Mouse (Mus musculus): ENCODE measurements around the gene Hist1h3c. TPM values are rescaled to one million over a fixed set of nuclear protein-coding genes. Genes with fewer than 3 reads are reported as not detected.
A peak's percentile ranks its signal among the peaks of the same experiment; 100 is the strongest.

Hist1h3c gene
- polyA plus RNA-seq, 1 experiment from 2014 or later = 10.6 TPM

GRCm38 (mm10) chr13:23738677-23739068 lies 6.7 kb downstream of the Hist1h3c start, which contains the start of gene Hist1h1c:
Gene Hist1h1c (plus strand): TSS chr13:23738808.
- Histone ChIP-seq H3K9me3 (ENCODE audit: control insufficient read depth, low read length) (no peaks in the 10 kb centered on the region), H3K36me3 (ENCODE audit: control insufficient read depth, insufficient read depth, low read length) (no peaks in the 10 kb centered on the region), H3K4me2 (ENCODE audit: low read depth, low read length, severe bottlenecking) (peak within 1 kb of the TSS; percentile 95), H3K4me3 (ENCODE audit: low read depth, low read length) (peak within 1 kb of the TSS; percentile 49), H3K27ac (ENCODE audit: low read depth, low read length) (peak within 1 kb of the TSS; percentile 99), H3K27me3 (ENCODE audit: control insufficient read depth, insufficient read depth, low read length) (no peaks in the 10 kb centered on the region), H3K9ac (ENCODE audit: low read length) (peak within 1 kb of the TSS; percentile 89), H3K4me1 (replicated peaks; ENCODE audit: control insufficient read depth, insufficient read depth, low read length) (no peaks in the 10 kb centered on the region; the same call in 1 of the 2 replicates)
- DNase-seq (ENCODE audit: low spot score) = peak; percentile 96
- ATAC-seq (replicated peaks; ENCODE audit: low FRiP score) = peak; percentile 96
- under 1% methylated on average over 30 of the region's 38 CpGs for WGBS

- H3K9ac ChIP-seq (ENCODE audit: low read length) = peak overlapping the region; percentile 89
- WGBS = 25% methylated on average over 4 of the region's 4 CpGs
- no peak for DNase-seq (ENCODE audit: low spot score)
- no peaks in the 10 kb centered on the region for H3K27me3 ChIP-seq (ENCODE audit: control insufficient read depth, insufficient read depth, low read length)
- no peaks in the 10 kb centered on the region for H3K9me3 ChIP-seq (ENCODE audit: control insufficient read depth, low read length)
- no peaks in the 10 kb centered on the region for H3K36me3 ChIP-seq (ENCODE audit: control insufficient read depth, insufficient read depth, low read length)
- H3K27ac ChIP-seq (ENCODE audit: low read depth, low read length) = peak overlapping the region; percentile 99
- H3K4me3 ChIP-seq (ENCODE audit: low read depth, low read length) = peak overlapping the region; percentile 49
- ATAC-seq (replicated peaks; ENCODE audit: low FRiP score) = no peak
- H3K4me1 ChIP-seq (replicated peaks; ENCODE audit: control insufficient read depth, insufficient read depth, low read length) = no peaks in the 10 kb centered on the region; the same call in 1 of the 2 replicates
- H3K4me2 ChIP-seq (ENCODE audit: low read depth, low read length, severe bottlenecking) = peak overlapping the region; percentile 95
These were observed 7.4 kb downstream of the Hist1h3c start for GRCm38 (mm10) chr13:23738041-23738440.

- H3K27ac ChIP-seq (ENCODE audit: low read depth, low read length) = no peak overlapping the region
- WGBS = 75% methylated on average over 5 of the region's 5 CpGs
- H3K9ac ChIP-seq (ENCODE audit: low read length) = no peak overlapping the region
- H3K27me3 ChIP-seq (ENCODE audit: control insufficient read depth, insufficient read depth, low read length) = no peaks in the 10 kb centered on the region
- no peaks in the 10 kb centered on the region for H3K36me3 ChIP-seq (ENCODE audit: control insufficient read depth, insufficient read depth, low read length)
- no peak for DNase-seq (ENCODE audit: low spot score)
- H3K9me3 ChIP-seq (ENCODE audit: control insufficient read depth, low read length) = no peaks in the 10 kb centered on the region
- no peak overlapping the region for H3K4me3 ChIP-seq (ENCODE audit: low read depth, low read length)
- no peak for ATAC-seq (replicated peaks; ENCODE audit: low FRiP score)
- no peak overlapping the region for H3K4me2 ChIP-seq (ENCODE audit: low read depth, low read length, severe bottlenecking)
- no peaks in the 10 kb centered on the region; the same call in 1 of the 2 replicates for H3K4me1 ChIP-seq (replicated peaks; ENCODE audit: control insufficient read depth, insufficient read depth, low read length)
These were observed 8.3 kb downstream of the Hist1h3c start for GRCm38 (mm10) chr13:23737091-23737490.

DNA sequence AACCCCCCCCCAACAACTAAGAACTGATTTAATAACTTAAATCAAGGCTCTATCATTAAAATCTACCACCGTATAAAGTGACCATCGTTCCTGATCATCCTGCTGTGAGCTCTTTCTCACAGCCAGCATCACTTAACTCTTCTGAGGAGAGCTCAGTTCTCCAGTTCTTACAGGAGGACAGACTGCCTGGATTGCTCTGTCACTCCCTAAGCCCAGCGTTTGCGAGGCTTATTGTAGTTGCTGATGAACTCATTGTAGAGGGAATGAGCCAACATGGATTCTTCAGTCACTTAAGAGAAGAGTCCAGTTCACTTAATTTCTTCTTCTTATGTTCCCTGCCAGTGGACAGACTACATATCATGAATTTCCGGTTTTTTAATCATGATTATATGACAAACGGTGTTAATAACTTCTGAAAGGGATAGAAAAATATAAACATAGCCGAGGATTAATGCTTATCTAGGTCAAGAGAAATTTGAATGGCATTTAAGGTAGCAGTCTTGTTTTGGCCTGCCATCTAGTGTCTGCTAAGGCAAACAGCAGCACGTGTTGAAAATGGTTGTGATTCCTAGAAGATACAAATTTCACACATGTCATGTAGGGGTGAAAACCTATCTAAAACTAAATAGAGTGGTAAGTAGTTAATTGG lies 13.1 kb downstream of the Hist1h3c start:
- 28% methylated on average over 8 of the region's 8 CpGs for WGBS
- Histone ChIP-seq H3K27ac (ENCODE audit: low read depth, low read length) (no peak overlapping the region), H3K9me3 (ENCODE audit: control insufficient read depth, low read length) (no peaks in the 10 kb centered on the region), H3K36me3 (ENCODE audit: control insufficient read depth, insufficient read depth, low read length) (no peaks in the 10 kb centered on the region), H3K4me3 (ENCODE audit: low read depth, low read length) (no peak overlapping the region), H3K9ac (ENCODE audit: low read length) (no peak overlapping the region), H3K4me2 (ENCODE audit: low read depth, low read length, severe bottlenecking) (no peak overlapping the region), H3K4me1 (replicated peaks; ENCODE audit: control insufficient read depth, insufficient read depth, low read length) (no peaks in the 10 kb centered on the region), H3K27me3 (ENCODE audit: control insufficient read depth, insufficient read depth, low read length) (no peaks in the 10 kb centered on the region)
- DNase-seq (ENCODE audit: low spot score) (no peak), ATAC-seq (replicated peaks; ENCODE audit: low FRiP score) (no peak)

GRCm38 (mm10) chr13:23730479-23730878 lies 14.9 kb downstream of the Hist1h3c start:
- Histone ChIP-seq H3K4me1 (replicated peaks; ENCODE audit: control insufficient read depth, insufficient read depth, low read length) (no peaks in the 10 kb centered on the region), H3K4me3 (ENCODE audit: low read depth, low read length) (no peak overlapping the region), H3K9me3 (ENCODE audit: control insufficient read depth, low read length) (no peaks in the 10 kb centered on the region), H3K27ac (ENCODE audit: low read depth, low read length) (no peak overlapping the region), H3K4me2 (ENCODE audit: low read depth, low read length, severe bottlenecking) (no peak overlapping the region), H3K27me3 (ENCODE audit: control insufficient read depth, insufficient read depth, low read length) (no peaks in the 10 kb centered on the region), H3K9ac (ENCODE audit: low read length) (no peak overlapping the region), H3K36me3 (ENCODE audit: control insufficient read depth, insufficient read depth, low read length) (no peaks in the 10 kb centered on the region)
- ATAC-seq (replicated peaks; ENCODE audit: low FRiP score) (no peak), DNase-seq (ENCODE audit: low spot score) (no peak)
- 66% methylated on average over 8 of the region's 8 CpGs for whole genome bisulfite sequencing

GRCm38 (mm10) chr13:23729706-23730105 lies 15.7 kb downstream of the Hist1h3c start:
- DNase-seq (ENCODE audit: low spot score) (no peak), ATAC-seq (replicated peaks; ENCODE audit: low FRiP score) (no peak)
- no peaks in the 10 kb centered on the region for H3K9me3 ChIP-seq (ENCODE audit: control insufficient read depth, low read length)
- H3K4me3 ChIP-seq (ENCODE audit: low read depth, low read length) = no peak overlapping the region
- H3K27ac ChIP-seq (ENCODE audit: low read depth, low read length) = no peak overlapping the region
- H3K4me1 ChIP-seq (replicated peaks; ENCODE audit: control insufficient read depth, insufficient read depth, low read length) = no peaks in the 10 kb centered on the region
- H3K36me3 ChIP-seq (ENCODE audit: control insufficient read depth, insufficient read depth, low read length) = no peaks in the 10 kb centered on the region
- no peaks in the 10 kb centered on the region for H3K27me3 ChIP-seq (ENCODE audit: control insufficient read depth, insufficient read depth, low read length)
- WGBS = 95% methylated on average over 5 of the region's 5 CpGs
- H3K4me2 ChIP-seq (ENCODE audit: low read depth, low read length, severe bottlenecking) = no peak overlapping the region
- no peak overlapping the region for H3K9ac ChIP-seq (ENCODE audit: low read length)

GRCm38 (mm10) chr13:23729192-23729525 lies 16.2 kb downstream of the Hist1h3c start:
- Histone ChIP-seq H3K4me2 (ENCODE audit: low read depth, low read length, severe bottlenecking) (no peak overlapping the region), H3K9me3 (ENCODE audit: control insufficient read depth, low read length) (no peaks in the 10 kb centered on the region), H3K4me3 (ENCODE audit: low read depth, low read length) (no peak overlapping the region), H3K9ac (ENCODE audit: low read length) (no peak overlapping the region), H3K27ac (ENCODE audit: low read depth, low read length) (no peak overlapping the region), H3K27me3 (ENCODE audit: control insufficient read depth, insufficient read depth, low read length) (no peaks in the 10 kb centered on the region), H3K4me1 (replicated peaks; ENCODE audit: control insufficient read depth, insufficient read depth, low read length) (no peaks in the 10 kb centered on the region), H3K36me3 (ENCODE audit: control insufficient read depth, insufficient read depth, low read length) (no peaks in the 10 kb centered on the region)
- DNase-seq (ENCODE audit: low spot score) (no peak), ATAC-seq (replicated peaks; ENCODE audit: low FRiP score) (no peak)
- WGBS = 96% methylated on average over 9 of the region's 9 CpGs

GRCm38 (mm10) chr13:23728472-23729191 lies 16.8 kb downstream of the Hist1h3c start:
- Histone ChIP-seq H3K9ac (ENCODE audit: low read length) (no peak overlapping the region), H3K4me3 (ENCODE audit: low read depth, low read length) (no peak overlapping the region), H3K4me1 (replicated peaks; ENCODE audit: control insufficient read depth, insufficient read depth, low read length) (no peaks in the 10 kb centered on the region), H3K9me3 (ENCODE audit: control insufficient read depth, low read length) (no peaks in the 10 kb centered on the region), H3K36me3 (ENCODE audit: control insufficient read depth, insufficient read depth, low read length) (no peaks in the 10 kb centered on the region), H3K4me2 (ENCODE audit: low read depth, low read length, severe bottlenecking) (no peak overlapping the region), H3K27me3 (ENCODE audit: control insufficient read depth, insufficient read depth, low read length) (no peaks in the 10 kb centered on the region), H3K27ac (ENCODE audit: low read depth, low read length) (no peak overlapping the region)
- no peak for ATAC-seq (replicated peaks; ENCODE audit: low FRiP score)
- DNase-seq (ENCODE audit: low spot score) = no peak
- 88% methylated on average over 18 of the region's 18 CpGs for WGBS

DNA sequence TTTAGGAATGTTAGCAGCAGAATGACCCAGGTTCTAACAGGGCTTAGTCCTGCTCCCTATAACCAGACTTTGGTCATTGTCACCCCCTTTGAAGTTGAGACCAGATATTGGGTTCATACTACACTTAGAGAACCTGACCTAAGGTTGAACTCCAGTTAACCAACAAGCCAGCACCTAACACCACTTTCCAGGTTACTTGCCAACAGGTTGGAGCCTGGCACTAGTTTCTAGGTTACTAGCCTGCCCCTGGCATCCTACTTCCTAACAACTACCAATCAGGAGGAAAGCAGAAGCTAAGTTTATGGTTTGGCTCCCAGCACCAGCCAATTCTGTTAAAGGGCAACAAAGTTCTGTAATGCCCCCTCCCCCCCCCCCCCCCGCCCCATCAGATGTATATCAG lies 20.2 kb downstream of the Hist1h3c start:
- no peak for ATAC-seq (replicated peaks; ENCODE audit: low FRiP score)
- no peak overlapping the region for H3K9ac ChIP-seq (ENCODE audit: low read length)
- H3K4me2 ChIP-seq (ENCODE audit: low read depth, low read length, severe bottlenecking) = no peak overlapping the region
- H3K4me1 ChIP-seq (replicated peaks; ENCODE audit: control insufficient read depth, insufficient read depth, low read length) = no peaks in the 10 kb centered on the region
- no peaks in the 10 kb centered on the region for H3K27me3 ChIP-seq (ENCODE audit: control insufficient read depth, insufficient read depth, low read length)
- H3K9me3 ChIP-seq (ENCODE audit: control insufficient read depth, low read length) = no peaks in the 10 kb centered on the region
- H3K36me3 ChIP-seq (ENCODE audit: control insufficient read depth, insufficient read depth, low read length) = no peaks in the 10 kb centered on the region
- no peak overlapping the region for H3K4me3 ChIP-seq (ENCODE audit: low read depth, low read length)
- no peak overlapping the region for H3K27ac ChIP-seq (ENCODE audit: low read depth, low read length)
- WGBS = no CpG with 5 or more reads among the region's 1 CpGs
- DNase-seq (ENCODE audit: low spot score) = no peak
